Mouse (Mus musculus) G1E (cell line): ENCODE measurements around the gene Mmachc.

ENCODE experiments used
- CTCF ChIP-seq: IDR thresholded peaks from 2 replicates; pipeline ENCODE4 v1.5.1; 2012; ENCODE audit warnings: low read depth, low read length, inconsistent platforms, mixed read lengths
- GATA1 ChIP-seq: IDR thresholded peaks from 2 replicates; pipeline ENCODE4 v1.6.1; 2012; ENCODE audit warnings: borderline replicate concordance, low read length, inconsistent platforms, mixed read lengths
- GATA2 ChIP-seq: IDR thresholded peaks from 2 replicates; pipeline ENCODE4 v1.6.1; 2012; ENCODE audit warnings: low read depth, low read length, inconsistent platforms, borderline replicate concordance
- POLR2AphosphoS5 ChIP-seq: IDR thresholded peaks from 2 replicates; pipeline ENCODE4 v1.6.1; 2012; ENCODE audit warnings: low read depth, low read length, inconsistent platforms; ENCODE audit not compliant: insufficient replicate concordance
- TAL1 ChIP-seq: conservative IDR thresholded peaks from 2 replicates; pipeline ENCODE4 v1.6.1; 2012; ENCODE audit warnings: low read depth, low read length, inconsistent platforms, mixed read lengths

GRCm38 (mm10) chr4:116700964-116701363 lies 7.2 kb downstream of the Mmachc start:
- TF ChIP-seq CTCF (no peak), TAL1 (no peak), POLR2AphosphoS5 (no peak), GATA1 (no peak), GATA2 (no peak)
